Mouse (Mus musculus): ENCODE data around the gene Vmn2r26. TPM values are rescaled to one million over a fixed set of nuclear protein-coding genes. Genes with fewer than 3 reads are reported as not detected.
"Not testable (repeated sequence)": the region's sequence is repeated elsewhere in the genome, so short reads cannot be mapped to it uniquely, and the experiment has no call there.

Vmn2r26 gene
- polyA plus RNA-seq (2014; fragmentation: Nextera tagmentation; extraction: Ambion mirVana), result not detected in 2 replicates

- H3K4me3 ChIP-seq (ENCODE audit: low read depth, low read length); H3K27me3 ChIP-seq (ENCODE audit: insufficient read depth, low read length); H3K36me3 ChIP-seq (ENCODE audit: insufficient read depth); H3K27ac ChIP-seq (ENCODE audit: low read depth); H3K9me3 ChIP-seq (ENCODE audit: low read depth, low read length); H3K4me1 ChIP-seq (ENCODE audit: insufficient read depth); ATAC-seq (ENCODE audit: insufficient read depth); H3K9ac ChIP-seq; DNase-seq; H3K4me2 ChIP-seq: not testable (repeated sequence)
- 30% methylated on average over 1 of the region's 1 CpGs for WGBS
Observed at GRCm38 (mm10) chr6:124024268-124024667, at the start of gene Vmn2r26. Vmn2r26 (plus strand) TSS chr6:124024568.

- no peak for ATAC-seq (ENCODE audit: insufficient read depth)
- no peak for TF ChIP-seq CTCF (IDR thresholded peaks at IDR 0.05; ENCODE audit: low read depth)
Observed at GRCm38 (mm10) chr6:124020841-124021240, 3.5 kb upstream of the Vmn2r26 start.

GRCm38 (mm10) chr6:124048388-124048787 is 24.0 kb downstream of the Vmn2r26 start:
- no peaks in the 10 kb centered on the region for H3K9me3 ChIP-seq (ENCODE audit: low read depth, low read length)
- H3K27ac ChIP-seq (ENCODE audit: low read depth), result no peak overlapping the region
- H3K36me3 ChIP-seq (ENCODE audit: insufficient read depth), result no peaks in the 10 kb centered on the region
- no peak overlapping the region for H3K4me2 ChIP-seq
- DNase-seq (no peak), ATAC-seq (ENCODE audit: insufficient read depth) (no peak)
- H3K4me3 ChIP-seq (ENCODE audit: low read depth, low read length), result no peak overlapping the region
- no peaks in the 10 kb centered on the region for H3K27me3 ChIP-seq (ENCODE audit: insufficient read depth, low read length)
- TF ChIP-seq CTCF (IDR thresholded peaks at IDR 0.05; ENCODE audit: low read depth), result no peak
- H3K4me1 ChIP-seq (ENCODE audit: insufficient read depth), result no peaks in the 10 kb centered on the region
- H3K9ac ChIP-seq, result no peak overlapping the region

More at GRCm38 (mm10) chr6:124020841-124021240, 3.5 kb upstream of the Vmn2r26 start:
- DNase-seq, result no peak
- 33% methylated on average over 1 of the region's 1 CpGs for WGBS
- Histone ChIP-seq H3K36me3 (ENCODE audit: insufficient read depth) (no peaks in the 10 kb centered on the region), H3K27me3 (ENCODE audit: insufficient read depth, low read length) (no peaks in the 10 kb centered on the region), H3K4me2 (no peak overlapping the region), H3K9me3 (ENCODE audit: low read depth, low read length) (no peaks in the 10 kb centered on the region), H3K9ac (no peak overlapping the region), H3K27ac (ENCODE audit: low read depth) (no peak overlapping the region), H3K4me3 (ENCODE audit: low read depth, low read length) (no peak overlapping the region), H3K4me1 (ENCODE audit: insufficient read depth) (no peaks in the 10 kb centered on the region)

GRCm38 (mm10) chr6:124053611-124054010 is 29.2 kb downstream of the Vmn2r26 start:
- H3K27ac ChIP-seq (ENCODE audit: low read depth); H3K9me3 ChIP-seq (ENCODE audit: low read depth, low read length); H3K36me3 ChIP-seq (ENCODE audit: insufficient read depth); H3K4me1 ChIP-seq (ENCODE audit: insufficient read depth); H3K4me3 ChIP-seq (ENCODE audit: low read depth, low read length); DNase-seq; H3K9ac ChIP-seq; H3K4me2 ChIP-seq; ATAC-seq (ENCODE audit: insufficient read depth); H3K27me3 ChIP-seq (ENCODE audit: insufficient read depth, low read length): not testable (repeated sequence)

GRCm38 (mm10) chr6:124102334-124102733 is 78.0 kb downstream of the Vmn2r26 start:
- ATAC-seq (ENCODE audit: insufficient read depth) (no peak), DNase-seq (no peak)
- WGBS, result 67% methylated on average over 4 of the region's 4 CpGs
- Histone ChIP-seq H3K4me3 (ENCODE audit: low read depth, low read length) (no peak overlapping the region), H3K9me3 (ENCODE audit: low read depth, low read length) (no peaks in the 10 kb centered on the region), H3K27ac (ENCODE audit: low read depth) (no peak overlapping the region), H3K9ac (no peak overlapping the region), H3K4me1 (ENCODE audit: insufficient read depth) (no peaks in the 10 kb centered on the region), H3K36me3 (ENCODE audit: insufficient read depth) (no peaks in the 10 kb centered on the region), H3K4me2 (no peak overlapping the region), H3K27me3 (ENCODE audit: insufficient read depth, low read length) (no peaks in the 10 kb centered on the region)
- no peak for TF ChIP-seq CTCF (IDR thresholded peaks at IDR 0.05; ENCODE audit: low read depth)

Other genes starting within 250 kb of the Vmn2r26 start
- gene Vmn2r24, start 245.7 kb upstream of the Vmn2r26 start, polyA plus RNA-seq (2014; fragmentation: Nextera tagmentation; extraction: Ambion mirVana), result not detected in 2 replicates
- not detected in 2 replicates for gene Vmn2r25, start 171.1 kb upstream of the Vmn2r26 start, polyA plus RNA-seq (2014; fragmentation: Nextera tagmentation; extraction: Ambion mirVana)
- gene Vmn2r27, start 207.3 kb downstream of the Vmn2r26 start, polyA plus RNA-seq (2014; fragmentation: Nextera tagmentation; extraction: Ambion mirVana), result not detected in 2 replicates

Measured in lung, embryonic 14.5 days (tissue).